Comparison of ENCODE assay signal across 8 mouse cellular contexts in the genomic region with DNA sequence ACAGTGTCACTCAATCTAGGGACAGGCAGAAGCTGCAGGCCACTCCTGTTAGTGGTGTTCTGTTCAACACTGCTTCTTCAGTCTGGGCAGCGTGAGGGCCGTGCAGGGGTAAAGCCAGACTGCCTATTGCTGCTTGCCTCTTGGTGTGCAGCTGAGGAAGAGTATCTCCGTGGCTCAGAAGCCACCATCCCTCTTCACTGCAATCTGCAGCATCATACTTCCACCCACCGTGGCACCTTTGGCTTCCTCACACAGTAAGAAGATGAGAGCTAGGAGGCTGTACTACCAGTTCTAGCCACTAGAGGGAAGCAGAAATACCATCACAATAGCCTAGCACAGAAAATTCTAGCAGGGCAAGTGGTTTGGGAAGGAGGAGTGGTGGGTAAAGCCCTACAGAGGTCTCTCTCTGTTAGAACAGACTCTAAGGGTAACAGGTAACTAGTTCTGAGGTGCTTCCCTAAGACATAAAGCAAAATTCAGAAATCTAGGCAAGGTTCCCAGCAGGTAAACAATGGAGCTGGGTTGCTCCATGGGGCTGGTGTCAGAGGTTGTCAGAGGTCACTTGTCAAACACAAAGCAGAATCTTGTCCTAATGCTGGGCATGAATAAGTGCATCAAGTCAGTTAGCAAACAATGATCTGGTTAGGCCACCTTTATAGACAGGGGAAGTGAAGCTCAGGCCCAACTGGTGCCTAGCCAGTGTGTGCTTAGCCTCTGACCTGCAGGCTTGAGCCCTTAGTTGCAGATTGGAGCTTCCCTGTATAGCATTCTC. TPM values are rescaled to one million over a fixed set of nuclear protein-coding genes. Genes with fewer than 3 reads are reported as not detected.
A peak's percentile ranks its signal among the peaks of the same experiment; 100 is the strongest.
DNase-seq lines count a peak whose midpoint lies in the region; ATAC-seq and TF ChIP-seq lines count a peak whose summit lies in the region.

No protein-coding gene starts in this region.

- H3K36me3 ChIP-seq in intestine, embryonic 14.5 days (ENCODE audit: control insufficient read depth, insufficient read depth, low read length): no peaks in the 10 kb centered on the region
- no peaks in the 10 kb centered on the region for H3K36me3 ChIP-seq in intestine, embryonic 16.5 days (ENCODE audit: control insufficient read depth, insufficient read depth, low read length)
- H3K36me3 ChIP-seq in embryonic facial prominence, embryonic 10.5 days (replicated peaks): no peaks in the 10 kb centered on the region
- peaks cover 5% of the 10 kb centered on the region; the same call in 1 of the 2 replicates for H3K36me3 ChIP-seq in hindbrain, postnatal 0 days (ENCODE audit: insufficient read depth, low read length)
- no peaks in the 10 kb centered on the region for H3K36me3 ChIP-seq in limb, embryonic 10.5 days

- 51% methylated on average over 4 of the region's 4 CpGs for WGBS in intestine, embryonic 14.5 days
- 52% methylated on average over 4 of the region's 4 CpGs for WGBS in intestine, embryonic 16.5 days
- 56% methylated on average over 4 of the region's 4 CpGs for WGBS in embryonic facial prominence, embryonic 10.5 days
- WGBS in hindbrain, postnatal 0 days: 52% methylated on average over 4 of the region's 4 CpGs
- 56% methylated on average over 4 of the region's 4 CpGs for WGBS in limb, embryonic 10.5 days

- H3K9me3 ChIP-seq in intestine, embryonic 14.5 days (ENCODE audit: control insufficient read depth, low read length): no peaks in the 10 kb centered on the region
- no peaks in the 10 kb centered on the region for H3K9me3 ChIP-seq in intestine, embryonic 16.5 days (ENCODE audit: control insufficient read depth, low read length)
- H3K9me3 ChIP-seq in embryonic facial prominence, embryonic 10.5 days: no peaks in the 10 kb centered on the region
- H3K9me3 ChIP-seq in hindbrain, postnatal 0 days (ENCODE audit: low read length): no peaks in the 10 kb centered on the region
- H3K9me3 ChIP-seq in limb, embryonic 10.5 days (replicated peaks): no peaks in the 10 kb centered on the region

- H3K27me3 ChIP-seq in intestine, embryonic 14.5 days (replicated peaks; ENCODE audit: control insufficient read depth, insufficient read depth, low read length): no peaks in the 10 kb centered on the region
- H3K27me3 ChIP-seq in intestine, embryonic 16.5 days (replicated peaks; ENCODE audit: control insufficient read depth, insufficient read depth, low read length): no peaks in the 10 kb centered on the region
- H3K27me3 ChIP-seq in embryonic facial prominence, embryonic 10.5 days (replicated peaks; ENCODE audit: low read depth, poor library complexity, severe bottlenecking): peaks cover 47% of the 10 kb centered on the region
- H3K27me3 ChIP-seq in hindbrain, postnatal 0 days (ENCODE audit: insufficient read depth, low read length): no peaks in the 10 kb centered on the region
- H3K27me3 ChIP-seq in limb, embryonic 10.5 days (ENCODE audit: low read depth, poor library complexity, severe bottlenecking): 0 out of 2 replicates have a peak, but pooled peaks cover 4% of the 10 kb centered on the region

- H3K4me2 ChIP-seq in intestine, embryonic 14.5 days (ENCODE audit: low read length): no peak overlapping the region
- no peak overlapping the region for H3K4me2 ChIP-seq in intestine, embryonic 16.5 days (ENCODE audit: low read depth, low read length)
- H3K4me2 ChIP-seq in hindbrain, postnatal 0 days (ENCODE audit: low read depth, low read length): no peak overlapping the region

- no peak overlapping the region for H3K27ac ChIP-seq in intestine, embryonic 14.5 days (ENCODE audit: low read depth)
- H3K27ac ChIP-seq in intestine, embryonic 16.5 days (ENCODE audit: low read length): no peak overlapping the region
- H3K27ac ChIP-seq in embryonic facial prominence, embryonic 10.5 days (replicated peaks): 0 out of 2 replicates have a peak overlapping the region, but pooled peaks have one; percentile 14
- peak overlapping the region; percentile 59 for H3K27ac ChIP-seq in hindbrain, postnatal 0 days
- no peak overlapping the region for H3K27ac ChIP-seq in limb, embryonic 10.5 days

- H3K4me1 ChIP-seq in intestine, embryonic 14.5 days (replicated peaks; ENCODE audit: control insufficient read depth, insufficient read depth, low read length): no peaks in the 10 kb centered on the region
- H3K4me1 ChIP-seq in intestine, embryonic 16.5 days (ENCODE audit: control insufficient read depth, insufficient read depth, low read length): no peaks in the 10 kb centered on the region
- H3K4me1 ChIP-seq in embryonic facial prominence, embryonic 10.5 days: peaks cover 18% of the 10 kb centered on the region
- H3K4me1 ChIP-seq in hindbrain, postnatal 0 days (ENCODE audit: insufficient read depth, low read length): no peaks in the 10 kb centered on the region
- peaks cover 5% of the 10 kb centered on the region; the same call in 1 of the 2 replicates for H3K4me1 ChIP-seq in limb, embryonic 10.5 days

- no peak for ATAC-seq in intestine, embryonic 14.5 days (replicated peaks; ENCODE audit: low FRiP score, low TSS enrichment, low read depth)
- no peak for ATAC-seq in intestine, embryonic 16.5 days
- peak; percentile 60 for ATAC-seq in hindbrain, postnatal 0 days

- H3K9ac ChIP-seq in intestine, embryonic 14.5 days (ENCODE audit: low read length): no peak overlapping the region
- H3K9ac ChIP-seq in intestine, embryonic 16.5 days (ENCODE audit: low read depth, low read length): no peak overlapping the region
- no peak overlapping the region for H3K9ac ChIP-seq in hindbrain, postnatal 0 days (replicated peaks; ENCODE audit: low read length)

- DNase-seq in intestine, embryonic 14.5 days (ENCODE audit: low spot score): peak; percentile 77
- peak; percentile 94 for DNase-seq in adipocyte (ENCODE audit: low spot score)
- DNase-seq in embryonic facial prominence, embryonic 10.5 days (ENCODE audit: low spot score): peak; percentile 56
- DNase-seq in hindbrain, postnatal 0 days (ENCODE audit: low spot score): peak; percentile 90
- DNase-seq in limb, embryonic 10.5 days (ENCODE audit: low spot score): peak; percentile 51
- DNase-seq in natural killer cell, adult 2 months (ENCODE audit: low spot score in 2 of 2): peak; percentile 7 to 11
- peak; percentile 50 for DNase-seq in yolk sac, embryonic 10.5 days (ENCODE audit: low spot score)

- peak; percentile 94 for TF ChIP-seq CTCF in hindbrain, postnatal 0 days (IDR thresholded peaks at IDR 0.05; ENCODE audit: low read depth)

- no peak overlapping the region for H3K4me3 ChIP-seq in intestine, embryonic 14.5 days (ENCODE audit: low read depth, low read length)
- H3K4me3 ChIP-seq in intestine, embryonic 16.5 days (ENCODE audit: low read length): no peak overlapping the region
- H3K4me3 ChIP-seq in embryonic facial prominence, embryonic 10.5 days: no peak overlapping the region
- H3K4me3 ChIP-seq in hindbrain, postnatal 0 days (ENCODE audit: low read length): no peak overlapping the region
- no peak overlapping the region for H3K4me3 ChIP-seq in limb, embryonic 10.5 days

RNA-seq across cellular contexts. Expression of gene Chst1, which starts 9.5 kb away (rescaled TPM):
- 3.7 and 5.3 TPM in 2 replicates for polyA plus RNA-seq in intestine, embryonic 14.5 days (2014; fragmentation: Nextera tagmentation; extraction: Ambion mirVana)
- 4.2 TPM in 2 replicates for polyA plus RNA-seq in intestine, embryonic 16.5 days (2015; fragmentation: Nextera tagmentation; extraction: Ambion mirVana)
- polyA plus RNA-seq in embryonic facial prominence, embryonic 10.5 days (2016; fragmentation: Nextera tagmentation; extraction: Ambion mirVana): 2.5 TPM in 2 replicates
- 34.9 and 49.2 TPM in 2 replicates for total RNA-seq in hindbrain, postnatal 0 days (2014; rRNA removed)
- polyA plus RNA-seq in hindbrain, postnatal 0 days (2015; fragmentation: Nextera tagmentation; extraction: Ambion mirVana): 23.2 and 24.4 TPM in 2 replicates
- polyA plus RNA-seq in limb, embryonic 10.5 days (2016; fragmentation: Nextera tagmentation; extraction: Ambion mirVana): 1.5 and 2.8 TPM in 2 replicates

Comparison
In these comparisons a context has a peak if more than half of its experiments do, and no peak if none do; other contexts are left out.
1. DNase-seq: peak in every context shown above with its lines; median percentile 94 in adipocyte; 90 in hindbrain, postnatal 0 days; 77 in intestine, embryonic 14.5 days; 56 in embryonic facial prominence, embryonic 10.5 days; 51 in limb, embryonic 10.5 days; 50 in yolk sac, embryonic 10.5 days; 9 in natural killer cell, adult 2 months.
2. H3K27ac ChIP-seq: peak in embryonic facial prominence, embryonic 10.5 days (single experiment) and hindbrain, postnatal 0 days (single experiment); none in intestine, embryonic 14.5 days (single experiment), intestine, embryonic 16.5 days (single experiment) and limb, embryonic 10.5 days (single experiment).